Mouse (Mus musculus) layer of hippocampus, adult 8-10 months (tissue): ENCODE data around the gene Mars. TPM values are rescaled to one million over a fixed set of nuclear protein-coding genes. Genes with fewer than 3 reads are reported as not detected.
"Not testable (repeated sequence)": the region's sequence is repeated elsewhere in the genome, so short reads cannot be mapped to it uniquely, and the experiment has no call there.

ENCODE experiments used
- DNase-seq, 2 experiments: peaks; one replicate each; pipeline ENCODE4 v3.0.0; 2022; ENCODE audit warnings: low spot score in 2 of 2
- total RNA-seq, 4 experiments: library from RNA; stranded (reverse); gene quantifications; 2 replicates each; pipeline ENCODE4 v1.2.4; 2022

Mars gene
- total RNA-seq, 4 experiments from 2014 or later: 56.7 to 65.8 (median 63.9) TPM

- DNase-seq: no peak
These were observed 26.0 kb upstream of the Mars start for GRCm38 (mm10) chr10:127337536-127338099.

GRCm38 (mm10) chr10:127336952-127337351 lies 25.4 kb upstream of the Mars start:
- no peak for DNase-seq

DNA sequence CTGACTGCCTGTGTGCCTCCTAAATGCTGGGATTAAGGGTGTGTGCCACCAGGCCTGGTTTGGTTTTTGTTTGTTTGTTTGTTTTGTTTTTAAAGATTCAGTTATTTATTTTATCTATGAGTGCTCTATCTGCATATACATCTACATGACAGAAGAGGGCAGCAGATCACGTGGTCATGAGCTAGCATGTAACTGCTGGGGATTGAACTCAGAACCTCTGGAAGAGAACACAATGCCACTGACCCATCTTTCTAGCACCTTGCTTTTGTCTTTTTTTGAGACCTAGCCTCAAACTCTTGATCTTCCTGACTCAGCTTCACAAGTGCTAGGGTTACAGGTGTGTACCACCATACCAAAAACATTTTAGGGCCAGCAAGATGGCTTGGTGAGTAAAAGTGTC lies 23.7 kb upstream of the Mars start:
- DNase-seq: no peak

DNA sequence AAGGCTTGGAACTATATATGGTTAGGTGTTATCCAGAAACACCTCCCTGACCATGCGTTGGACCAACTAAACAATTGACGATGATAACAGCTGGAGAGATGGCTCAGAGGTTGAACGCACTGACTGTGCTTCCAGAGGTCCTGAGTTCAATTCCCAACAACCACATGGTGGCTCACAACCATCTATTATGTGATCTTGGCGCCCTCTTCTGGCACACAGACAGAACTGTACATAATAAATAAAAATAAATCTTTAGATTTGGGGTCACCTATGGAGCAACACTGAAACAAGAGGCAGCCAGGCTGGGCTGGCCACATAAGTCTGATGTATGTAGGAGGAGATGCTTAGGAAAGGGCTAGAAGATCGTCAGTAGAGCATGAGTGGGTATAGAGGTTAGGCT lies 21.6 kb upstream of the Mars start:
- DNase-seq: no peak

- DNase-seq: no peak
These were observed 20.8 kb upstream of the Mars start for GRCm38 (mm10) chr10:127332211-127332874.

DNA sequence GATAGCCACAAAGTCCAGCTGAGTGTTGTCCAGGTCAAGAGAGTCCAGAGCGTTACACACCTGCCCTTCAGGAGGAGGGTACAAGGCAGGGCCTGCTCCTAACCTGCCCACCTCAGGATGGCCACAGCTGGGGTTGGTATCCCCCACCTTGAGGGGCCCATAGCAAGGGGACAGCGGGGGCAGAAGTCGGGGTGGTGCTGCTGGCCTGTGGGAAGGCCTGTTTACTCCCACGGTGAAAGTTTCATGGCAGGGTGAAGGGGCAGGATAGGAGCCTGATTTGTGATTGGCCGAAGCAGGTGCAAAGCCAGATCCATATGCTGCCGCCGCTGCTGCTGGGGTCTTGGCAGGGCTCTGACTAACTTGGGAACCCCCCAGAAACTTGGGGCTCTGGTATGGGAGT lies 18.6 kb upstream of the Mars start:
- no peak for DNase-seq

DNA sequence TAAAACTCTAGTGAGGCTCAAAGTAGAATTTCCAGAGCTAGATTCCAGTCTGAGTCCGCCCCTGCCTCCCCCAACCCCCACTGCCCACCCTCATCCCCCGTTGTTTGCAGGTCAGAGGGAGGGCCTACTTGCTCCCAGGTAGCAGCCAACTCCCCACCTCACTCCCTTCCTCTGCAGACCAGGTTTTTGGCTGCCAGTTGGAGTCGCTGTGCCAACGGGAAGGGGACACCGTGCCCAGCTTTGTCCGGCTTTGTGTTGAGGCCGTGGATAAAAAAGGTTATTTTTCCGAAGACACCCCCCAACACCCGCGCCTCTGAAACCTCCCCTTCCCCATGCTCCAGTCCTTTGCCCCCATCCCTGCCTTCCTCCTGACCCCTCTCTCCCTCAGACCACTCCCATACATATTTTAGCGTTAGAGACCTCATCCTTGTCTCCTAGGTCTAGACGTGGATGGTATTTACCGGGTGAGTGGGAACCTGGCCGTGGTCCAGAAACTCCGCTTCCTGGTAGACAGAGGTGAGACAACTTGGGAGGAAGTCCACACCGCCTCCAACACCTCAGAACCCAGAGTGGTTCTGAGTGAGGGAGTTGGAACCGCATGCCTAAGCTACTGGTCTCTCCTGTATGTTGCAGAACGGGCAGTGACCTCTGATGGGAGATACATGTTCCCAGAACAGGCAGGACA lies 16.0 kb upstream of the Mars start:
- DNase-seq: no peak

- no peak for DNase-seq
These were observed 15.2 kb upstream of the Mars start for GRCm38 (mm10) chr10:127326828-127327227.

GRCm38 (mm10) chr10:127326017-127326801 lies 14.6 kb upstream of the Mars start:
- no peak for DNase-seq

DNA sequence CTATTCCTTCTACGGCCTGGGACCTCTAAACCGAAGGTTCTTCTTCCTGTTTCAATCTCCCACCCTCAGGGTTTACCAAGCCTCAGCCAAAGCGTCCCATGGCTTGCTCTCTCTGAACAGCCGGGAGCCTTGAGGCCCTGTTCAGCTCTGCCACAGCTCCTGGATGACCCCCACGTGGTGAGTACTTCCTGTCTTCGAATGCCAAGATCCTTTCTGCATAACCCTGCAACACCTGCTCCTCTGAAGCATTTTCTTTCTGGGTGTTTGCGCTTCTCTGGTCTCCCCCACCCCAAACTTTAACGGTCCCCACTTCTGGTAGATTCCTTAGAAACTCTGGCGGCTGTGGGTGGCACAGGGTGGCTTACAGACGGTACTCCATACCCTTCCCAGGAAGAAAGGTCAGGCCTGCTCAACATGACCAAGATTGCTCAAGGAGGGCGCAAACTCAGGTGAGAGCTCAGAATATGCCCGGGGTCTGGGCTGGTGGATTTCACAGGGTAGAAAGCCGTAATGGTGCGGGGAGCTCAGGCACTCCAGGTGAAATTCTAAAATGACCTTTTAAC lies 13.9 kb upstream of the Mars start:
- no peak for DNase-seq

- DNase-seq: no peak
These were observed 12.9 kb upstream of the Mars start for GRCm38 (mm10) chr10:127324495-127324894.

GRCm38 (mm10) chr10:127323131-127323855 lies 11.7 kb upstream of the Mars start:
- DNase-seq: no peak

GRCm38 (mm10) chr10:127322669-127323068 lies 11.1 kb upstream of the Mars start:
- DNase-seq: no peak

GRCm38 (mm10) chr10:127322178-127322577 lies 10.6 kb upstream of the Mars start:
- no peak for DNase-seq

DNA sequence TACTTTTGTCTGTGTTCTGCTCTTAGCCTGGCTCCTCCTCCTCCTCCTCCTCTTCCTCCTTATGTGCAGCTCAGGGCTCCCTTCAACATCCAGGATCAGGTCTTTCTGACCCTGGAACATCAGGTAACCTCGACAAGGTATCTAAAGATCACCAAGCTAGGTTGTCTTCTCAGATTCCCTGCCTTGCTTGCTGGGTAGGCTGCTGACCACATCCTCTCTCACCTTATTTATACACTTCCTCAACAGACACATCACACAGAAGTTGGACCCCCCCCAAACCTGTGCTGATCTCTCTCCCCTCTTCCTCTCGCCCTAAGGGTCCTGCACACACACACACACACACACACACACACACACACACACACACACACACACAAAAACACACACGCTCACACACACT lies 10.0 kb upstream of the Mars start, which contains the start of gene Arhgap9:
Arhgap9 (plus strand) TSS at position 344 of the 400 bp plus-strand sequence.
- DNase-seq: no peak

- no peak for DNase-seq
These were observed 8.4 kb upstream of the Mars start for GRCm38 (mm10) chr10:127319969-127320368.

- DNase-seq: no peak
These were observed 6.4 kb upstream of the Mars start for GRCm38 (mm10) chr10:127318009-127318408.

DNA sequence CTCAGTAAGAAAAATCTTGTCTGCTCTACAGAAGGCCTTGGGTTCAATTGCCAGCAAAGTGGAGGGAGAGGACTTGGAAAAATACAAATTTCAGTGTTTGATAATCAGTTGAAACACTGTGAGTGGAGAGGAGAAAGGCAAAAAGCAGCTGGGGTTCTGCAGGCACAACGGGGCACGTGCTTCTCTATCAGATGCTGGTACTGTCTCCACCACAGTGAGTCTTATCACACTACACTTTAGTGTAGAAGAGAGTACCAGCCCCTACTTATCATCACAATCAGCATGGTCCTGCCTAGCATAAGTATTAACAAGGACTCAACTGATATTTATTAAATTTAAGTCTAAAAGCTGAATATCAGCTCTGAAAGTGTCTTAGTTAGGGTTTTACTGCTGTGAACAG lies 5.7 kb upstream of the Mars start:
- DNase-seq: no peak

DNA sequence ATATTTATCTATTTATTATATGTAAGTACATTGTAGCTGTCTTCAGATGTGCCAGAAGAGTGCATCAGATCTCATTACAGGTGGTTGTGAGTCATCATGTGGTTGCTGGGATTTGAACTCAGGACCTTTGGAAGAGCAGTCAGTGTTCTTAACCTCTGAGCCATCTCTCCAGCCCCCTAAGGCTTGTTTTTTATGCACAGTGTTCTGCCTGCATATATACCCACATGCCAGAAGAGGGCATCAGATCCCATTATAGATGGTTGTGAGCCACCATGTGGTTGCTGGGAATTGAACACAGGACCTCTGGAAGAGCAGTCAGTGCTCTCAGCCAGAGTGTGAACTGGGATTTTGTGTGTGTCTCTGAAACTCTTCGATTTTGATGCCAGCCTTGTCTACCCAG lies 3.4 kb upstream of the Mars start:
- DNase-seq: not testable (repeated sequence)

DNA sequence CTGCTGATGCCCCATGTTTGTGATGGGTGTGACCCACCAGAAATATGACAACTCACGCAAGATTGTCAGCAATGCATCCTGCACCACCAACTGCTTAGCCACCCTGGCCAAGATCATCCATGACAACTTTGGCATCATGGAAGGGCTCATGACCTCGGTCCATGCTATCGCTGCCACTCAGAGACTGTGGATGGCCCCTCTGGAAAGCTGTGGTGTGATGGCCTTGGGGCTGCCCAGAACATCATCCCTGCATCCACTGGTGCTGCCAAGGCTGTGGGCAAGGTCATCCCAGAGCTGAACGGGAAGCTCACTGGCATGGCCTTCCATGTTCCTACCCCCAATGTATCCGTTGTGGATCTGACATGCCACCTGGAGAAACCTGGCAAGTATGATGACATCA lies 1.9 kb upstream of the Mars start:
- not testable (repeated sequence) for DNase-seq

DNA sequence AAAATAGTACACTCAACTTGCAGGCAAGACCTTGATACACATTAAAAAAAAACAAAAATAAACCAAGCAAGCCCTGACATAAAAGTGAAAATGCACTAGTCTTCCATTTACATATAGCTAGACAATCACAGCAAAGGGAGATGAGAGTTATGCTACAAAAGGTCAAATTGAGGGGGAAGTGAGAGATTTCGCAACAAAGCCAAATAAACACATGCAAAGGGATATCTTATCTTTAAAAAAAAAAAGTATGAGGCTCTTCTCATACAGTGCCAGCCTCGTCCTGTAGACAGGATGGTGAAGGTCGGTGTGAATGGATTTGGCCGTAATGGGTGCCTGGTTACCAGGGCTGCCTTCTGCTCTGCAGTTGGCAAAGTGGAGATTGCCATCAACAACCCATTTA lies 1.3 kb upstream of the Mars start:
- no peak for DNase-seq
